Mouse (Mus musculus) CD4-positive naive resting alpha-beta T cell, adult 76 days (primary cell): ENCODE data around the gene Zbtb37. TPM values are rescaled to one million over a fixed set of nuclear protein-coding genes. Genes with fewer than 3 reads are reported as not detected.

Experiments used
- total RNA-seq: library from RNA; stranded (reverse); gene quantifications from one replicate; pipeline ENCODE4 v1.2.4, GENCODE M21; 2023

The Zbtb37 gene
- 36.0 TPM for total RNA-seq

GRCm38 (mm10) chr1:161034435-161035280, at the start of gene Zbtb37:
TSS of gene Zbtb37 (minus strand) at chr1:161034849.

GRCm38 (mm10) chr1:161070352-161071271, 36.0 kb upstream of the Zbtb37 start, which contains the start of the genes Dars2 and Cenpl:
TSS of gene Dars2 (minus strand) at chr1:161070658.
TSS of gene Cenpl (plus strand) at chr1:161070713.

GRCm38 (mm10) chr1:160978071-160978735, 56.4 kb downstream of the Zbtb37 start, which contains the start of gene Serpinc1:
TSS of gene Serpinc1 (plus strand) at chr1:160978585.

Other genes with a start within 250 kb of the Zbtb37 start
- 203 TPM for gene Rabgap1l, start 241.6 kb downstream of the Zbtb37 start, total RNA-seq
- gene Rc3h1, start 128.4 kb downstream of the Zbtb37 start, total RNA-seq = 85.7 TPM
- 2.5 TPM for gene Serpinc1, start 56.3 kb downstream of the Zbtb37 start, total RNA-seq
- gene Dars2, start 35.8 kb upstream of the Zbtb37 start, total RNA-seq = 8.3 TPM
- 16.1 TPM for gene Cenpl, start 35.9 kb upstream of the Zbtb37 start, total RNA-seq
- gene Klhl20, start 96.7 kb upstream of the Zbtb37 start, total RNA-seq = 17.4 TPM
- gene Ankrd45, start 107.8 kb upstream of the Zbtb37 start, total RNA-seq = not detected
- not detected for gene Tex50, start 124.5 kb upstream of the Zbtb37 start, total RNA-seq
- gene Prdx6, start 216.4 kb upstream of the Zbtb37 start, total RNA-seq = 488 TPM